Mouse (Mus musculus) neural tube, embryonic 14.5 days (tissue): Measurements from ENCODE around the gene Kif26b. TPM values are rescaled to one million over a fixed set of nuclear protein-coding genes. Genes with fewer than 3 reads are reported as not detected.

Source experiments
- ATAC-seq: fragments of 200-750 bp; cut with Nextera tagmentation; 2 replicates; pipeline ENCODE4 v1.8.0; 2017; ENCODE audit warnings: low read depth, mild to moderate bottlenecking, moderate TSS enrichment, moderate library complexity
- H3K27ac ChIP-seq: fragments of 300-500 bp; sonication (generic); 2 replicates; pipeline ENCODE4 v1.5.1; 2014; ENCODE audit warnings: low read depth, mild to moderate bottlenecking, control low read depth, low read length, moderate library complexity, mixed read lengths
- H3K27me3 ChIP-seq: fragments of 300-500 bp; sonication (generic); 2 replicates; pipeline ENCODE4 v1.6.1; 2014; ENCODE audit warnings: low read length; ENCODE audit not compliant: control insufficient read depth, insufficient read depth
- H3K36me3 ChIP-seq: fragments of 300-500 bp; sonication (generic); 2 replicates; pipeline ENCODE4 v1.6.1; 2014; ENCODE audit warnings: low read length, mixed read lengths; ENCODE audit not compliant: control insufficient read depth, insufficient read depth
- H3K4me1 ChIP-seq: fragments of 300-500 bp; sonication (generic); 2 replicates; pipeline ENCODE4 v1.6.1; 2014; ENCODE audit warnings: low read length; ENCODE audit not compliant: control insufficient read depth, insufficient read depth
- H3K4me2 ChIP-seq: fragments of 300-500 bp; sonication (generic); 2 replicates; pipeline ENCODE4 v1.6.1; 2014; ENCODE audit warnings: mild to moderate bottlenecking, low read depth, low read length, control low read depth
- H3K4me3 ChIP-seq: fragments of 300-500 bp; sonication (generic); 2 replicates; pipeline ENCODE4 v1.5.1; 2014; ENCODE audit warnings: low read depth, low read length, control low read depth, mixed read lengths
- H3K9ac ChIP-seq: fragments of 300-500 bp; sonication (generic); replicated peaks from 2 replicates; pipeline ENCODE4 v1.6.1; 2014; ENCODE audit warnings: low read depth, mild to moderate bottlenecking, control low read depth, low read length, mixed read lengths
- H3K9me3 ChIP-seq: fragments of 300-500 bp; sonication (generic); 2 replicates; pipeline ENCODE4 v1.6.1; 2016; ENCODE audit warnings: low read length; ENCODE audit not compliant: control insufficient read depth
- WGBS: fragments of 180-500 bp; shearing (Covaris S2); extraction: QIAGEN DNeasy Blood & Tissue Kit; methylation state at CpG from one replicate; pipeline ENCODE4 v1.1.7; 2014; 5-methylcytosine and 5-hydroxymethylcytosine counted together
- polyA plus RNA-seq: library from polyadenylated mRNA; unstranded; fragments of >200 nt; fragmentation: Nextera tagmentation; extraction: Ambion mirVana; gene quantifications from 2 replicates; pipeline ENCODE4 v1.2.1, GENCODE M21; 2014

The Kif26b gene
- polyA plus RNA-seq, 1 experiment from 2014 or later: 18.5 TPM

DNA sequence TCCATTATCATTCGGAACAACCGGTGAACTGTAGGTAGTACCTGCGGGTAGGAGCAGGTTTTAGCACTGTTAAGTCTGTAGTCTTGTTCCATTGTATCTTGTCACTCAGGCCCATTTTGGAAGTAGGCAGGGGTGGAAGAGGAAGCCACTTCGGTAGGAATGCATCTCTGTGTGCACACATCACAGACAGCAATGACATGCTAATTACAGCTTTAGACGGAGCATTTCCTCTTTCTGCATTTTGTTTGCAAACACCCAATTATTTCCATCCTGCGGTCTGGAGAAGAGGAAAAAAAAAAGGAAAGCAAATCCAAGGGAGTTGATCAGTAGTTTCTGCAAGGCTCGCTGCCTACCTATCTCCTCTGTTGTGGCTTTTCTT, 219.3 kb downstream of the Kif26b start:
- no peak overlapping the region for H3K27ac ChIP-seq
- no peak overlapping the region for H3K9ac ChIP-seq

DNA sequence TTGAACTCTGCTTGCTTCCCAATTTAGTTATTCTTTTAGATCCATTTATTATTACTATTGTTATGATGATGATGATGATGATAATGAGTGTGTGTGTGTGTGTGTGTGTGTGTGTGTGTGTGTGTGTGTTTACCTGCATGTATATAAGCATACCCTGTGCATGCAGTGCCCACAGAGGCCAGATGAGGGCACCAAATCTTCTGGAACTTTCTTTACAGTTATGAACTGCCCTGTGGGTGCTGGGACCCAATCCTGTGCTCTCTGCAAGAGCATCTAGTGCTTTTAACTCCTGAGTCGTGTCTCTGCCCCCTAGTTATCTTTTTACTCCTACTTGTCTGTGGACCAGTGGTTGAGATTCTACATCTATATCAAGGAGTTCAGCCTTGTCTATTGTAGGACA, 219.7 kb downstream of the Kif26b start:
- H3K4me3 ChIP-seq: no peak overlapping the region
- WGBS: 96% methylated on average over 1 of the region's 1 CpGs
- no peak for ATAC-seq

More for the DNA sequence above, 219.3 kb downstream of the Kif26b start:
- no peak for ATAC-seq
- 68% methylated on average over 7 of the region's 7 CpGs for WGBS
- Histone ChIP-seq H3K9me3 (no peaks in the 10 kb centered on the region), H3K27me3 (no peaks in the 10 kb centered on the region), H3K4me2 (no peak overlapping the region), H3K4me3 (no peak overlapping the region), H3K4me1 (peaks cover 5% of the 10 kb centered on the region; the same call in 1 of the 2 replicates), H3K36me3 (no peaks in the 10 kb centered on the region)

DNA sequence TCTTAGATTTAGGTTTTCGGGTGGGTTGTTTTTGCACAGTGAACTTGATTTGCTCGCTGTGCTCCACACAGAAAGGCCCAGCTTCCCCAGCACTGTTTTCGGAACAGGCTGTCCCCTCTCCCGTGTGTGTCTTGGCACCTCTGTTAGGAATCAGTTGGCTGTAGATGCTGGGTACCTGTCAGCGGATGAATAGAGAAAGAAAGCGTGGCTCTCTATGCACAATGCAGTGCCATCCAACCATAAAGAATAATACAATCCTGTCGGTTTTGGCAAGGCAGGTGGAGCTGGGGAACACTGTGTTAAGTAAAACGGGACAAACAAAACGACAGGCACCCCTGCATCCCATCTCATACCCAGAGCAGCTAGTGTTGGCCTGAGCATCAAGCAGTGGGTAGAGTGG, 220.9 kb downstream of the Kif26b start:
- no peak overlapping the region for H3K27ac ChIP-seq
- H3K4me1 ChIP-seq: 0 out of 2 replicates have a peak, but pooled peaks cover under 1% of the 10 kb centered on the region
- no peaks in the 10 kb centered on the region for H3K27me3 ChIP-seq
- H3K4me2 ChIP-seq: no peak overlapping the region
- no peak overlapping the region for H3K9ac ChIP-seq
- WGBS: 84% methylated on average over 9 of the region's 9 CpGs
- no peaks in the 10 kb centered on the region for H3K36me3 ChIP-seq
- no peaks in the 10 kb centered on the region for H3K9me3 ChIP-seq
- no peak overlapping the region for H3K4me3 ChIP-seq
- ATAC-seq: no peak

More for the DNA sequence above, 219.7 kb downstream of the Kif26b start:
- Histone ChIP-seq H3K36me3 (no peaks in the 10 kb centered on the region), H3K27me3 (no peaks in the 10 kb centered on the region), H3K27ac (no peak overlapping the region), H3K4me1 (peaks cover 5% of the 10 kb centered on the region; the same call in 1 of the 2 replicates), H3K9ac (no peak overlapping the region), H3K9me3 (no peaks in the 10 kb centered on the region), H3K4me2 (no peak overlapping the region)

DNA sequence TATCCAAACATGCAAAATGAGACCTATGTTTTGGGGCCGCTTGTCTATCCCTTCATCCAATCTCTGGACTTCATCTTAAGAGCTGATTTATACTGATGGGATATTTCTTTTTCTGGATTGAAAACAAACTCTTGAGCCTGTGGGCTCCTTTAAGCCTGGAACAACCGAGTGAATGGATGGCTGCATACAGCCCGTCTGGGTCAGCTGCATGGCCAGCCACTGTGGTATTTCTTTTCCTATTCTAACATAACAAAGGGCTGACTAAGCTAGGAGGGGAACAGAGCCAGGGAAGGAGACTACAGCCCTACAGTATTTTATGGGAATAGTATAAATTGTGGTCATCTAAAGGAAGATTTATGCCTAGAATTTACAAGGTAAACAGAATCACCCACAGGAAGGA, 229.5 kb downstream of the Kif26b start:
- no peaks in the 10 kb centered on the region for H3K27me3 ChIP-seq
- no peaks in the 10 kb centered on the region for H3K36me3 ChIP-seq
- H3K4me1 ChIP-seq: no peaks in the 10 kb centered on the region
- no peak overlapping the region for H3K9ac ChIP-seq
- WGBS: 40% methylated on average over 3 of the region's 3 CpGs
- ATAC-seq: no peak
- H3K27ac ChIP-seq: no peak overlapping the region
- no peaks in the 10 kb centered on the region for H3K9me3 ChIP-seq
- H3K4me2 ChIP-seq: no peak overlapping the region
- H3K4me3 ChIP-seq: no peak overlapping the region

DNA sequence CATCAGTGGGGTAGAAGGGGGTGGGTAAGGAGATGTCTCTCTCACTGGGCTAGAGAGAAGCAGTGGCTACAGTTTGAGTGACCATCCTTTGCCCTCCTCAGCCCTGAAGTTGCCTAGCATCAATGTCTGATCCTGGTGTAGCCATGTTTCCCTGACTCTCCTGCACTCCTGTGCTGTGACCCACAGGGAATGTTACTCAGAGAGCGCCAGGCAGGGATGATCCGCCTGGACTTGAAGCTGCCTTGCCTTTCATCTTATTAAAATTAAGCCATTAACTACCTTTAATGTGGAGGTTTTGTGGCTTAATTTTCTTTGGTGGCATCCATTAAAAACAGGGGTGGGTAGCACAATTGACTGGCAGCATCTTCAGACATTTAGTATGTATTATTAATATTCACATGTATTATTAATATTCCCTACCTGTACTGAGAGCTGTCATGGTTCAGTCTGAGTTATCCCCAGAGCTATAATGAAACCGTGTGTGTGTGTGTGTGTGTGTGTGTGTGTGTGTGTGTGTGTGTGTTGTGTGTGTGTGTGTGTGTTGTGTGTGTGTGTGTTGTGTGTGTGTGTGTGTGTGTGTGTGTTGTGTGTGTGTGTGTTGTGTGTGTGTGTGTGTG, 233.3 kb downstream of the Kif26b start:
- Histone ChIP-seq H3K27ac (no peak overlapping the region), H3K9ac (no peak overlapping the region), H3K9me3 (no peaks in the 10 kb centered on the region), H3K4me3 (no peak overlapping the region), H3K27me3 (no peaks in the 10 kb centered on the region), H3K4me1 (0 out of 2 replicates have a peak, but pooled peaks cover 4% of the 10 kb centered on the region), H3K36me3 (no peaks in the 10 kb centered on the region), H3K4me2 (no peak overlapping the region)
- 65% methylated on average over 3 of the region's 3 CpGs for WGBS
- no peak for ATAC-seq

DNA sequence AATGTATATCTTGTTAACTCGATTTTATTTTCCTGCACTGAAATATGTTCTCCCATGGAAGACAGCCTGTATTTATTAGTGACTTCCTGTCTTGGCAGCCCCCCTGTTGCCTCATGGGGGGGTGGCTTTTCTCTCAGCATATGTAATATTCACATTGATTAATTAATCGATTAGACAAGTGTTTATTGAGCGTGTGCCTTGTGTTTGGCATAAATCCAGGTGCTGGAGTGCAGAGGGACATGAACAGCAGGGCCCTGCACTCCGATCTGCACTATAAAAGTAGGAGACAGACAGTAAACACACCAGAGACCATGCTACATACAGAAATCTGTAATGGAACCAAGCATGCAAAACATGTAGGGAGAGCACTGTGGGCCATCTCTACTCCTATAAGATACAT, 236.0 kb downstream of the Kif26b start:
- H3K36me3 ChIP-seq: no peaks in the 10 kb centered on the region
- no peaks in the 10 kb centered on the region for H3K9me3 ChIP-seq
- H3K27me3 ChIP-seq: no peaks in the 10 kb centered on the region
- no peak overlapping the region for H3K4me3 ChIP-seq
- no peak overlapping the region for H3K9ac ChIP-seq
- no peak for ATAC-seq
- H3K27ac ChIP-seq: no peak overlapping the region
- WGBS: 50% methylated on average over 4 of the region's 4 CpGs
- 0 out of 2 replicates have a peak, but pooled peaks cover 4% of the 10 kb centered on the region for H3K4me1 ChIP-seq
- no peak overlapping the region for H3K4me2 ChIP-seq

DNA sequence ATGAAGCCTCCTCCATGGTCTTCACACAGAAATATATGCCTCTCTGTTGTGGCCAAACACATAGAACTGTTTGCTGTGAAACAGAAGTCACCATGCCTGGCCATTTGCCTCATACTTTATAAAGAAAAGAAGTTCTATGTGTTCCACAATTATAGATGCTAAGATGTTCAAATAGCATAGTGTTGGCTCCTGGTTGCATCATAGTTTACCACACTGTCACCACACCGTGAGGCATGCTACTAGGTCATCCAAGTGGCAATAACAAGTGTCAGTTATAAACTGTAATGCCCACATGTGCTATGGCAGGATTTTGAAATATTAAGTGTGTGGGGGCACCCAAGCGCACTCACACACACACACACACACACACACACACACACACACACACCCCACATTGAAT, 236.7 kb downstream of the Kif26b start:
- 74% methylated on average over 2 of the region's 2 CpGs for WGBS
- H3K27me3 ChIP-seq: no peaks in the 10 kb centered on the region
- H3K9ac ChIP-seq: no peak overlapping the region
- H3K9me3 ChIP-seq: no peaks in the 10 kb centered on the region
- H3K4me3 ChIP-seq: no peak overlapping the region
- no peak overlapping the region for H3K4me2 ChIP-seq
- no peak overlapping the region for H3K27ac ChIP-seq
- no peak for ATAC-seq
- H3K4me1 ChIP-seq: 0 out of 2 replicates have a peak, but pooled peaks cover 4% of the 10 kb centered on the region
- H3K36me3 ChIP-seq: no peaks in the 10 kb centered on the region

DNA sequence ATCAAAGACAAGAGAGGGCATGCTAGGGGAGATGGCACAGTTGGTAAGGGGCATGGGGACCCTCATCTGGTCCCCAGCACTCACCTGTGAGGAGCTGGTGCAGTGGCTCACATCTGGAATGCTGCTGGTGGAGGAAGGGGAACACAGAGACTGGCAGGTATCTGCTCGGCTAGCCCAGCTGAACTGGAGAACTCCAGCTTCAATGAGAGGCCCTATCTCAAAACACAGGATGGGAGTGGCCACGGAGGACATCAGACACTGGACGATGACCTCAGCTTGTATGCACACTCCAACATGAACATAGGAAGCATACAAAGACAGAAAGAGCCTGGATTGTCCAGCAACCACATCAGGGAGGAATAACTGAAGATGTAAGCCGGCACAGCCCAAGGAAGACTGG, 240.1 kb downstream of the Kif26b start:
- Histone ChIP-seq H3K4me3 (no peak overlapping the region), H3K9me3 (no peaks in the 10 kb centered on the region), H3K36me3 (no peaks in the 10 kb centered on the region), H3K4me2 (no peak overlapping the region), H3K9ac (no peak overlapping the region), H3K27me3 (no peaks in the 10 kb centered on the region), H3K4me1 (0 out of 2 replicates have a peak, but pooled peaks cover 4% of the 10 kb centered on the region), H3K27ac (no peak overlapping the region)
- ATAC-seq: no peak
- WGBS: 91% methylated on average over 4 of the region's 4 CpGs

DNA sequence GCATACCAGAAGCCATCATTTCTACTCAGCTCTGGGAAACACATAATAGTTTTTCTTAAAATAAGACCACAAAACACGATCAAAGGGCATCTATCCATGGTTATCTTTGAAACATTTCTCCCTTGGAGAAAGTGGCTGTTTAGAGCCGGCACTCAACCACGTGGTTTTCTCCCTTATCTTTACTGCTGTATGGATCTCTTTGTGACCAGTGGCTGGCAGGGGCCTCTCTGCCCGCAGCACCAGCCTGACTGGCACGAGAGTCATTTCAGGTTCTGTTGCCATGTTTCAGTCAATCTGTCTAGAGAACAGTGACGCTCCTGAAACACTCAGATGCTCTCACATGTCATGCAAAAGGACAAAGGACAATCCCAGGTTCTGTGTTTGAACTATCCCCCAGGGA, 241.1 kb downstream of the Kif26b start:
- H3K4me1 ChIP-seq: 0 out of 2 replicates have a peak, but pooled peaks cover 2% of the 10 kb centered on the region
- H3K36me3 ChIP-seq: no peaks in the 10 kb centered on the region
- no peak overlapping the region for H3K4me2 ChIP-seq
- H3K27me3 ChIP-seq: no peaks in the 10 kb centered on the region
- no peak overlapping the region for H3K27ac ChIP-seq
- no peak for ATAC-seq
- 82% methylated on average over 6 of the region's 6 CpGs for WGBS
- H3K4me3 ChIP-seq: no peak overlapping the region
- H3K9me3 ChIP-seq: no peaks in the 10 kb centered on the region
- no peak overlapping the region for H3K9ac ChIP-seq
